Mouse (Mus musculus): Measurements from ENCODE around the gene Ptx3. TPM values are rescaled to one million over a fixed set of nuclear protein-coding genes. Genes with fewer than 3 reads are reported as not detected.
A peak's percentile ranks its signal among the peaks of the same experiment; 100 is the strongest.

Gene Ptx3
- polyA plus RNA-seq, 1 experiment from 2014 or later, result 22.6 TPM

DNA sequence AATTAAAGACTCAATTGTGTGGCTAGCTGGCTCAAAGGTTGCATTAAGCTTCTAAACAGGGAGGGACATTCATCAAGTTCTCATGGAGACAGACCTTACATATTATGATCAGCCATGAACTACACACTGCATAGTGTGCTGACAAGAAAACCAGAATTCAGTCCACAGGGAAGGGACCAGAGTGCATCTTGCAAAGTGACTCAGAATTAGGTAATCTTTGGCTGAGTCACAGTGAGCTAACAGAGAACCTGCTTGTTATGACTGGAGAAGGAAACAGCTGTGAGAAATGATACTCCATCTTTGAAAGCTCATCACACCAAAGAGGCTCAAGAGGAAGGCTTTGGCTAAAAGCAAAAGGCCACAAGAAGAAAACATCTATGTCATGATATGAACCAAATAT is 20.8 kb downstream of the Ptx3 start:
- Histone ChIP-seq H3K4me3 (no peak overlapping the region), H3K36me3 (ENCODE audit: poor library complexity, severe bottlenecking) (no peaks in the 10 kb centered on the region), H3K4me1 (no peaks in the 10 kb centered on the region), H3K27ac (no peak overlapping the region), H3K4me2 (no peak overlapping the region), H3K9ac (no peak overlapping the region), H3K27me3 (no peaks in the 10 kb centered on the region), H3K9me3 (replicated peaks) (no peaks in the 10 kb centered on the region)
- no peak for ATAC-seq

GRCm38 (mm10) chr3:66251842-66252241 is 32.1 kb downstream of the Ptx3 start:
- H3K4me2 ChIP-seq, result no peak overlapping the region
- peaks cover 6% of the 10 kb centered on the region for H3K4me1 ChIP-seq
- peak overlapping the region; percentile 48; the same call in 1 of the 2 replicates for H3K27ac ChIP-seq
- H3K4me3 ChIP-seq, result no peak overlapping the region
- WGBS, result 55% methylated on average over 7 of the region's 7 CpGs
- H3K9ac ChIP-seq, result no peak overlapping the region
- H3K27me3 ChIP-seq, result no peaks in the 10 kb centered on the region
- H3K36me3 ChIP-seq (ENCODE audit: poor library complexity, severe bottlenecking), result no peaks in the 10 kb centered on the region
- H3K9me3 ChIP-seq (replicated peaks), result no peaks in the 10 kb centered on the region
- no peak for ATAC-seq

GRCm38 (mm10) chr3:66254504-66255105 is 34.9 kb downstream of the Ptx3 start:
- 64% methylated on average over 9 of the region's 9 CpGs for WGBS
- H3K27me3 ChIP-seq, result no peaks in the 10 kb centered on the region
- H3K4me1 ChIP-seq, result peaks cover 6% of the 10 kb centered on the region
- no peak overlapping the region for H3K9ac ChIP-seq
- no peak overlapping the region for H3K4me3 ChIP-seq
- H3K27ac ChIP-seq, result no peak overlapping the region
- H3K9me3 ChIP-seq (replicated peaks), result no peaks in the 10 kb centered on the region
- H3K36me3 ChIP-seq (ENCODE audit: poor library complexity, severe bottlenecking), result no peaks in the 10 kb centered on the region
- ATAC-seq, result 0 out of 2 replicates have a peak, but pooled peaks have one; percentile 33
- H3K4me2 ChIP-seq, result no peak overlapping the region

DNA sequence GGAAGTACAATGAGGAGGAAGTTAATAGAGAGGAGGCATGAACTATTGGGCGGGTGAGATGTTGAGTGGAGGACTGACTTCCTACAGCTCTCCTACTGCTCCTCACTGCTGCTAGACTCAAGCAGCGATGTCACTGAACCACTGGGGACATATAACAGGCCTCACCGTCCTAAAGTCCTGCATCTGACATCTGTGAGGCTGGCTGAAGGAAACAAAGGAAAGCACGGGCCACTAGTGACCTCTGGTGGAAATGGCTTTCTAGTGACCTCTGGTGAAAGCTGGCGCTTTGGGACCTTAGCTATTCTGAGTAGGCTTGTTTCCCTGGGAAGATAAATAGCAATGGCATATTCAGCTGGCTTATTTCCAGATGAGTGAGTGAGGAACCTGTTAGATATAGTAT is 42.6 kb downstream of the Ptx3 start:
- Histone ChIP-seq H3K4me3 (no peak overlapping the region), H3K36me3 (ENCODE audit: poor library complexity, severe bottlenecking) (no peaks in the 10 kb centered on the region), H3K9ac (no peak overlapping the region), H3K4me2 (no peak overlapping the region), H3K27ac (no peak overlapping the region), H3K4me1 (no peaks in the 10 kb centered on the region), H3K9me3 (replicated peaks) (no peaks in the 10 kb centered on the region), H3K27me3 (no peaks in the 10 kb centered on the region)
- 38% methylated on average over 5 of the region's 5 CpGs for WGBS
- ATAC-seq, result no peak

- no peak for ATAC-seq
- WGBS, result 76% methylated on average over 4 of the region's 4 CpGs
These were observed 43.6 kb downstream of the Ptx3 start for GRCm38 (mm10) chr3:66263270-66263669.

More at GRCm38 (mm10) chr3:66263270-66263669, 43.6 kb downstream of the Ptx3 start:
- no peaks in the 10 kb centered on the region for H3K4me1 ChIP-seq
- no peak overlapping the region for H3K4me2 ChIP-seq
- H3K36me3 ChIP-seq (ENCODE audit: poor library complexity, severe bottlenecking), result no peaks in the 10 kb centered on the region
- no peak overlapping the region for H3K27ac ChIP-seq
- no peak overlapping the region for H3K4me3 ChIP-seq
- no peak overlapping the region for H3K9ac ChIP-seq
- no peaks in the 10 kb centered on the region for H3K27me3 ChIP-seq
- no peaks in the 10 kb centered on the region for H3K9me3 ChIP-seq (replicated peaks)

Other genes with a start within 250 kb of the Ptx3 start
- 10.0 and 10.5 TPM in 2 replicates for gene Veph1, start 76.9 kb downstream of the Ptx3 start, polyA plus RNA-seq (2015; fragmentation: Nextera tagmentation; extraction: Ambion mirVana)

All from forebrain, embryonic 13.5 days (tissue).